Mouse (Mus musculus): ENCODE measurements at regions not wholly inside any gene's neighbourhood (a gene's known extent, or its start where the extent isn't known, plus 50 kb on each side); places are given as distances from the start of the nearest gene placed in this dataset.

DNA sequence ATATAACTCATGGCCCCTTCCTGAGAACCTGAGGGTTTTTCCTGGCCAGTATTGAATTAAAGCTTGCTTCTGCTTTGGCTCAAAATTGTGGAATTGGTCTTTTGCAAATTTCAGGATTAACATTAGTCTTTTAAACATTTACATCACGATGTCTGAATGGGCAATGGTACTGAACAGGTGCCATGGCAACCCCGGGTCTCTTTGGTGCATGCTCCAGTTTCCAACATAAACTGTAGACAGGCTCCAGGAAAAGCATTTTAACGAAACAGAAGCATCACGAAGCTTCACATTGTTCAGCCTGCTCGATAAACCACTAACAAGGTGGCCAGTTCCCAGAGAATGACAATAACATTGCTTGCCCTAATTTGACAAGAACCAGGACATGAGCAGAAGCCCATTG lies 109.8 kb upstream of the Ccn2 start:
- Histone ChIP-seq H3K9me3 (no peaks in the 10 kb centered on the region), H3K27ac (no peak overlapping the region), H3K36me3 (replicated peaks) (no peaks in the 10 kb centered on the region), H3K27me3 (ENCODE audit: poor library complexity, severe bottlenecking) (no peaks in the 10 kb centered on the region), H3K4me1 (peaks cover 16% of the 10 kb centered on the region), H3K4me3 (no peak overlapping the region)
- WGBS, result 84% methylated on average over 5 of the region's 5 CpGs
- DNase-seq (ENCODE audit: extremely low spot score, low spot score), result no peak

DNA sequence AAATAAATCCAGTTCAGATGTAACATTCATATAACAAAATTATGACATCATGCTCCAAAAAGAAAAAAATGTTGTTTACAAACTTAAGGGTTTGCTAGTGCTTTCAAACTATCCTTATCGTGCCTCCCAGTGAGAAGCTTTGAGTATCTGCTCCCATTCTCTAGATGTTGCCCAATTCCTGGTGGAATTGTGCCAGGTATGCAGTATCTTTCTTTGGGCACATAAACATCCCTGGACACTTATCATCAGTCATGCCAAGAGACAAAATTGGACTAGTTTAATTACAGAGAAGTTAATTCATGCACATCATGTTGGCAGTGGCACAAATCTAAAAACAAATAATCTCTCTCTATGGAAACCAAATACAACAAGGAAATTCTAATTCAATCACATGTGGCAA lies 109.0 kb upstream of the Ccn2 start:
- no peaks in the 10 kb centered on the region for H3K27me3 ChIP-seq (ENCODE audit: poor library complexity, severe bottlenecking)
- H3K4me1 ChIP-seq, result peaks cover 16% of the 10 kb centered on the region
- no peaks in the 10 kb centered on the region for H3K9me3 ChIP-seq
- no peak overlapping the region for H3K27ac ChIP-seq
- H3K36me3 ChIP-seq (replicated peaks), result no peaks in the 10 kb centered on the region
- DNase-seq (ENCODE audit: extremely low spot score, low spot score), result no peak
- no peak overlapping the region for H3K4me3 ChIP-seq
- 94% methylated on average over 1 of the region's 1 CpGs for WGBS

DNA sequence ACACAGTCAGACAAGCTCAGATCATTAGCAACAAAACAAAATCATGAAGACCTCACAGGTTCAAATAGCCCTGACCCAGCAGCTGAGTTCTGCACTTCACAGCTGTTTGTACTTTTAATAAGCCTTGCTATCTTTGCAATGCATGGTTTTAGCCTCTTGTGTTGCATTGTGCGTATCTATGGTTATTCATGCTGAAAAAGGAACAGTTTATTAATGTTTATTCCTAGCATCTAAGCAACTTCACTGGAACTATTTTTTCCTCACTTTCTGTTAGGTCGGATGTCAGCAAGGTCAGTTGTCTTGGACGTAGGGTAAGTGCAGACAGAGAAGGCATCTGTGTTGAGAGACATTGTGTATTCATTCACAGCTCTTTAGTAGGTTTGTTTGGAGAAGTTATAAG lies 107.3 kb upstream of the Ccn2 start:
- H3K9me3 ChIP-seq, result no peaks in the 10 kb centered on the region
- DNase-seq (ENCODE audit: extremely low spot score, low spot score), result no peak
- no peaks in the 10 kb centered on the region for H3K27me3 ChIP-seq (ENCODE audit: poor library complexity, severe bottlenecking)
- WGBS, result 81% methylated on average over 3 of the region's 3 CpGs
- H3K36me3 ChIP-seq (replicated peaks), result no peaks in the 10 kb centered on the region
- H3K27ac ChIP-seq, result no peak overlapping the region
- H3K4me3 ChIP-seq, result no peak overlapping the region
- peaks cover 16% of the 10 kb centered on the region for H3K4me1 ChIP-seq

- 82% methylated on average over 2 of the region's 2 CpGs for WGBS
- DNase-seq (ENCODE audit: extremely low spot score, low spot score), result no peak
- H3K4me1 ChIP-seq, result 0 out of 2 replicates have a peak, but pooled peaks cover 2% of the 10 kb centered on the region
- H3K36me3 ChIP-seq (replicated peaks), result no peaks in the 10 kb centered on the region
- H3K4me3 ChIP-seq, result no peak overlapping the region
- H3K27me3 ChIP-seq (ENCODE audit: poor library complexity, severe bottlenecking), result no peaks in the 10 kb centered on the region
- no peaks in the 10 kb centered on the region for H3K9me3 ChIP-seq
- no peak overlapping the region for H3K27ac ChIP-seq
These were observed 104.8 kb upstream of the Ccn2 start for GRCm38 (mm10) chr10:24490432-24490831.

- Histone ChIP-seq H3K36me3 (replicated peaks) (no peaks in the 10 kb centered on the region), H3K27ac (no peak overlapping the region), H3K4me1 (no peaks in the 10 kb centered on the region), H3K27me3 (ENCODE audit: poor library complexity, severe bottlenecking) (no peaks in the 10 kb centered on the region), H3K4me3 (no peak overlapping the region), H3K9me3 (no peaks in the 10 kb centered on the region)
- DNase-seq (ENCODE audit: extremely low spot score, low spot score), result no peak
- 89% methylated on average over 3 of the region's 3 CpGs for WGBS
These were observed 103.4 kb upstream of the Ccn2 start for GRCm38 (mm10) chr10:24491848-24492247.

- WGBS, result 77% methylated on average over 4 of the region's 4 CpGs
- no peaks in the 10 kb centered on the region for H3K9me3 ChIP-seq
- H3K36me3 ChIP-seq (replicated peaks), result no peaks in the 10 kb centered on the region
- no peaks in the 10 kb centered on the region for H3K27me3 ChIP-seq (ENCODE audit: poor library complexity, severe bottlenecking)
- H3K4me3 ChIP-seq, result no peak overlapping the region
- H3K4me1 ChIP-seq, result no peaks in the 10 kb centered on the region
- no peak for DNase-seq (ENCODE audit: extremely low spot score, low spot score)
- no peak overlapping the region for H3K27ac ChIP-seq
These were observed 101.8 kb upstream of the Ccn2 start for GRCm38 (mm10) chr10:24493392-24493791.

DNA sequence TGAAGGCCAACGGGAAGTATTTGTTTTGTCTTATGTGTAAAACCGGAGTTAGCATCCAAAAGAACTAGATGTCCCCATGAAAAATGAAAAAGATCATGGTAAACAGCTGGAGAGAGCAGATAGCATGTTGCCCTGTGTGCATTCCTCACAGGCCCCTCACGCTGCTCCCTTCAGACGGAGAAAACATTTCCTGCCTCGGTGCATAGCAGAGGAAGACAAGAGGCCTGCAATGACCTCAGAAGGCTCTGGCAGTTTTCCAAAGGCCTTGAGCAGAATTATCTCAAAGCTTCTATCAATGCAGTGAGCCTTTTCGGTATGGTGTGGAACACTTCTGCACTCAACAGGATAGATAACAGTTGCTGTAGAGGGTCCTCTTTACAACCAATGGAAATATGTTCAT lies 101.3 kb upstream of the Ccn2 start:
- Histone ChIP-seq H3K27me3 (ENCODE audit: poor library complexity, severe bottlenecking) (no peaks in the 10 kb centered on the region), H3K27ac (no peak overlapping the region), H3K4me1 (no peaks in the 10 kb centered on the region), H3K9me3 (no peaks in the 10 kb centered on the region), H3K4me3 (no peak overlapping the region), H3K36me3 (replicated peaks) (no peaks in the 10 kb centered on the region)
- 85% methylated on average over 6 of the region's 6 CpGs for WGBS
- DNase-seq (ENCODE audit: extremely low spot score, low spot score), result no peak

GRCm38 (mm10) chr10:24519795-24520512 lies 75.3 kb upstream of the Ccn2 start:
- Histone ChIP-seq H3K9me3 (no peaks in the 10 kb centered on the region), H3K4me1 (no peaks in the 10 kb centered on the region), H3K36me3 (replicated peaks) (no peaks in the 10 kb centered on the region), H3K27ac (no peak overlapping the region), H3K4me3 (no peak overlapping the region), H3K27me3 (ENCODE audit: poor library complexity, severe bottlenecking) (no peaks in the 10 kb centered on the region)
- DNase-seq (ENCODE audit: extremely low spot score, low spot score), result no peak
- WGBS, result 92% methylated on average over 11 of the region's 11 CpGs

GRCm38 (mm10) chr10:24520515-24520914 lies 74.7 kb upstream of the Ccn2 start:
- H3K9me3 ChIP-seq, result no peaks in the 10 kb centered on the region
- WGBS, result 89% methylated on average over 3 of the region's 3 CpGs
- no peak for DNase-seq (ENCODE audit: extremely low spot score, low spot score)
- no peak overlapping the region for H3K4me3 ChIP-seq
- no peak overlapping the region for H3K27ac ChIP-seq
- no peaks in the 10 kb centered on the region for H3K36me3 ChIP-seq (replicated peaks)
- H3K4me1 ChIP-seq, result no peaks in the 10 kb centered on the region
- H3K27me3 ChIP-seq (ENCODE audit: poor library complexity, severe bottlenecking), result no peaks in the 10 kb centered on the region

- no peaks in the 10 kb centered on the region for H3K27me3 ChIP-seq (ENCODE audit: poor library complexity, severe bottlenecking)
These were observed 62.5 kb upstream of the Ccn2 start for GRCm38 (mm10) chr10:24532776-24533175.

GRCm38 (mm10) chr10:24534901-24535300 lies 60.3 kb upstream of the Ccn2 start:
- Histone ChIP-seq H3K4me3 (no peak overlapping the region), H3K27ac (no peak overlapping the region), H3K9me3 (no peaks in the 10 kb centered on the region), H3K36me3 (replicated peaks) (no peaks in the 10 kb centered on the region), H3K27me3 (ENCODE audit: poor library complexity, severe bottlenecking) (no peaks in the 10 kb centered on the region), H3K4me1 (no peaks in the 10 kb centered on the region)
- 94% methylated on average over 11 of the region's 11 CpGs for WGBS
- DNase-seq (ENCODE audit: extremely low spot score, low spot score), result no peak

More at GRCm38 (mm10) chr10:24532776-24533175, 62.5 kb upstream of the Ccn2 start:
- no peaks in the 10 kb centered on the region for H3K4me1 ChIP-seq
- no peak overlapping the region for H3K27ac ChIP-seq
- H3K4me3 ChIP-seq, result no peak overlapping the region
- H3K36me3 ChIP-seq (replicated peaks), result no peaks in the 10 kb centered on the region
- no peak for DNase-seq (ENCODE audit: extremely low spot score, low spot score)
- WGBS, result 90% methylated on average over 2 of the region's 2 CpGs
- no peaks in the 10 kb centered on the region for H3K9me3 ChIP-seq

DNA sequence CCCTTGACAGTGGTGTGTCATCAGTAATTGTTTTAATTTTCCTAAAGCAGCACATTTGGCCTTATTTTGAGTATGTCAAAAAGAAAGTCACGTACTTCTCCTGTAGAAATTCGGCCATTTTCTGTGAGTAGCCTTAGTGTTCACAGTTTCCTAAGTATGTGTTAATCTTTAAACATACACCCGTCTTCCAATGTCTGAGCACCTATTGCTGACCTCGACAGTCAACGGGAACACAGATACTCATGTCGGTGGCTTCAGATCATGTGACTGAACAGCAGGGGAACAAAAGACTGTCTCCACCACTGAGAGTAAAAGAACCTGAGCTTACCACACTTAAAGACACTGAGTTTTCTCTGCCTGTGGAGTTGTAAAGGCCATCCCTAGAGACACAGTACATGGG lies 59.8 kb upstream of the Ccn2 start:
- H3K4me1 ChIP-seq, result no peaks in the 10 kb centered on the region
- no peaks in the 10 kb centered on the region for H3K9me3 ChIP-seq
- H3K36me3 ChIP-seq (replicated peaks), result no peaks in the 10 kb centered on the region
- 86% methylated on average over 6 of the region's 6 CpGs for whole genome bisulfite sequencing
- no peaks in the 10 kb centered on the region for H3K27me3 ChIP-seq (ENCODE audit: poor library complexity, severe bottlenecking)
- DNase-seq (ENCODE audit: extremely low spot score, low spot score), result no peak
- H3K27ac ChIP-seq, result no peak overlapping the region
- no peak overlapping the region for H3K4me3 ChIP-seq

GRCm38 (mm10) chr10:24541990-24542389 lies 53.3 kb upstream of the Ccn2 start:
- Histone ChIP-seq H3K27ac (no peak overlapping the region), H3K9me3 (no peaks in the 10 kb centered on the region), H3K4me1 (no peaks in the 10 kb centered on the region), H3K36me3 (replicated peaks) (no peaks in the 10 kb centered on the region), H3K27me3 (ENCODE audit: poor library complexity, severe bottlenecking) (no peaks in the 10 kb centered on the region), H3K4me3 (no peak overlapping the region)
- no peak for DNase-seq (ENCODE audit: extremely low spot score, low spot score)
- WGBS, result 85% methylated on average over 4 of the region's 4 CpGs

Measured in forebrain, embryonic 10.5 days (tissue).